Mouse (Mus musculus) heart, embryonic 10.5 days (tissue): ENCODE results near the gene Ofcc1. TPM values are rescaled to one million over a fixed set of nuclear protein-coding genes. Genes with fewer than 3 reads are reported as not detected.

Experiments
- DNase-seq: peaks from one replicate; pipeline ENCODE4 v3.0.0-alpha.2; 2017; ENCODE audit warnings: low spot score
- H3K27ac ChIP-seq: fragments of 300-500 bp; sonication (generic); 2 replicates; pipeline ENCODE4 v1.5.1; 2016; ENCODE audit warnings: mild to moderate bottlenecking
- H3K27me3 ChIP-seq: fragments of 300-500 bp; sonication (generic); 2 replicates; pipeline ENCODE4 v1.6.1; 2016; ENCODE audit warnings: mild to moderate bottlenecking; ENCODE audit not compliant: poor library complexity, insufficient read depth, severe bottlenecking
- H3K36me3 ChIP-seq: fragments of 300-500 bp; sonication (generic); 2 replicates; pipeline ENCODE4 v1.6.1; 2016; ENCODE audit warnings: mild to moderate bottlenecking, moderate library complexity
- H3K4me1 ChIP-seq: fragments of 300-500 bp; sonication (generic); 2 replicates; pipeline ENCODE4 v1.6.1; 2016; ENCODE audit warnings: mild to moderate bottlenecking
- H3K4me3 ChIP-seq: fragments of 300-500 bp; sonication (generic); 2 replicates; pipeline ENCODE4 v1.5.1; 2016; ENCODE audit warnings: mild to moderate bottlenecking, moderate library complexity
- H3K9me3 ChIP-seq: fragments of 300-500 bp; sonication (generic); 2 replicates; pipeline ENCODE4 v1.6.1; 2016; ENCODE audit warnings: mild to moderate bottlenecking, moderate library complexity
- WGBS: fragments of 180-500 bp; shearing (Covaris S2); methylation state at CpG from one replicate; pipeline ENCODE4 v1.1.7; 2016; 5-methylcytosine and 5-hydroxymethylcytosine counted together
- polyA plus RNA-seq: library from polyadenylated mRNA; unstranded; fragments of >200 nt; fragmentation: Nextera tagmentation; extraction: Ambion mirVana; gene quantifications from 2 replicates; pipeline ENCODE4 v1.2.1, GENCODE M21; 2016

The Ofcc1 gene
- polyA plus RNA-seq, 1 experiment from 2014 or later = 0.11 TPM

- WGBS = 83% methylated on average over 2 of the region's 2 CpGs
- no peaks in the 10 kb centered on the region for H3K9me3 ChIP-seq
- no peak overlapping the region for H3K27ac ChIP-seq
- DNase-seq = no peak
- no peaks in the 10 kb centered on the region for H3K36me3 ChIP-seq
- no peaks in the 10 kb centered on the region for H3K4me1 ChIP-seq
- no peak overlapping the region for H3K4me3 ChIP-seq
- H3K27me3 ChIP-seq = no peaks in the 10 kb centered on the region
These were observed 68.4 kb downstream of the Ofcc1 start for GRCm38 (mm10) chr13:40292891-40293290.

GRCm38 (mm10) chr13:40290846-40291245, 70.4 kb downstream of the Ofcc1 start:
- no peaks in the 10 kb centered on the region for H3K27me3 ChIP-seq
- DNase-seq = no peak
- no peaks in the 10 kb centered on the region for H3K4me1 ChIP-seq
- no peaks in the 10 kb centered on the region for H3K9me3 ChIP-seq
- no peak overlapping the region for H3K4me3 ChIP-seq
- no peaks in the 10 kb centered on the region for H3K36me3 ChIP-seq
- WGBS = 86% methylated on average over 10 of the region's 10 CpGs
- H3K27ac ChIP-seq = no peak overlapping the region

- 67% methylated on average over 4 of the region's 4 CpGs for WGBS
- no peaks in the 10 kb centered on the region for H3K27me3 ChIP-seq
- H3K36me3 ChIP-seq = no peaks in the 10 kb centered on the region
- no peak overlapping the region for H3K27ac ChIP-seq
- no peak for DNase-seq
- H3K4me3 ChIP-seq = no peak overlapping the region
- H3K9me3 ChIP-seq = no peaks in the 10 kb centered on the region
- no peaks in the 10 kb centered on the region for H3K4me1 ChIP-seq
These were observed 72.6 kb downstream of the Ofcc1 start for GRCm38 (mm10) chr13:40288650-40289049.

GRCm38 (mm10) chr13:40287266-40288002, 73.8 kb downstream of the Ofcc1 start:
- no peaks in the 10 kb centered on the region for H3K36me3 ChIP-seq
- no peak overlapping the region for H3K27ac ChIP-seq
- H3K9me3 ChIP-seq = no peaks in the 10 kb centered on the region
- 69% methylated on average over 21 of the region's 21 CpGs for WGBS
- no peak for DNase-seq
- no peaks in the 10 kb centered on the region for H3K27me3 ChIP-seq
- H3K4me3 ChIP-seq = no peak overlapping the region
- no peaks in the 10 kb centered on the region for H3K4me1 ChIP-seq

GRCm38 (mm10) chr13:40285234-40285791, 75.9 kb downstream of the Ofcc1 start:
- 76% methylated on average over 15 of the region's 15 CpGs for WGBS
- DNase-seq = no peak
- Histone ChIP-seq H3K4me1 (no peaks in the 10 kb centered on the region), H3K9me3 (no peaks in the 10 kb centered on the region), H3K36me3 (no peaks in the 10 kb centered on the region), H3K27me3 (no peaks in the 10 kb centered on the region), H3K4me3 (no peak overlapping the region), H3K27ac (no peak overlapping the region)

GRCm38 (mm10) chr13:40280616-40281015, 80.6 kb downstream of the Ofcc1 start:
- WGBS = 76% methylated on average over 5 of the region's 5 CpGs
- no peaks in the 10 kb centered on the region for H3K9me3 ChIP-seq
- H3K4me1 ChIP-seq = no peaks in the 10 kb centered on the region

GRCm38 (mm10) chr13:40267546-40267945, 93.7 kb downstream of the Ofcc1 start:
- DNase-seq = no peak
- no peaks in the 10 kb centered on the region for H3K4me1 ChIP-seq
- 84% methylated on average over 9 of the region's 9 CpGs for WGBS

More at GRCm38 (mm10) chr13:40280616-40281015, 80.6 kb downstream of the Ofcc1 start:
- H3K27ac ChIP-seq = no peak overlapping the region
- no peak for DNase-seq
- H3K27me3 ChIP-seq = no peaks in the 10 kb centered on the region
- no peak overlapping the region for H3K4me3 ChIP-seq
- H3K36me3 ChIP-seq = no peaks in the 10 kb centered on the region

GRCm38 (mm10) chr13:40263087-40263807, 98.0 kb downstream of the Ofcc1 start:
- H3K4me1 ChIP-seq = no peaks in the 10 kb centered on the region
- H3K9me3 ChIP-seq = no peaks in the 10 kb centered on the region
- 74% methylated on average over 16 of the region's 16 CpGs for WGBS
- DNase-seq = no peak
- no peak overlapping the region for H3K27ac ChIP-seq
- H3K4me3 ChIP-seq = no peak overlapping the region
- no peaks in the 10 kb centered on the region for H3K36me3 ChIP-seq
- H3K27me3 ChIP-seq = no peaks in the 10 kb centered on the region

More at GRCm38 (mm10) chr13:40267546-40267945, 93.7 kb downstream of the Ofcc1 start:
- no peak overlapping the region for H3K4me3 ChIP-seq
- H3K27ac ChIP-seq = no peak overlapping the region
- no peaks in the 10 kb centered on the region for H3K9me3 ChIP-seq
- H3K27me3 ChIP-seq = no peaks in the 10 kb centered on the region
- H3K36me3 ChIP-seq = no peaks in the 10 kb centered on the region

GRCm38 (mm10) chr13:40258757-40259156, 102.5 kb downstream of the Ofcc1 start:
- Histone ChIP-seq H3K4me3 (no peak overlapping the region), H3K27ac (no peak overlapping the region), H3K36me3 (no peaks in the 10 kb centered on the region), H3K4me1 (no peaks in the 10 kb centered on the region), H3K27me3 (no peaks in the 10 kb centered on the region), H3K9me3 (no peaks in the 10 kb centered on the region)
- DNase-seq = no peak
- 73% methylated on average over 5 of the region's 5 CpGs for WGBS

- Histone ChIP-seq H3K36me3 (no peaks in the 10 kb centered on the region), H3K27ac (no peak overlapping the region), H3K4me1 (0 out of 2 replicates have a peak, but pooled peaks cover 3% of the 10 kb centered on the region), H3K9me3 (no peaks in the 10 kb centered on the region), H3K4me3 (no peak overlapping the region), H3K27me3 (0 out of 2 replicates have a peak, but pooled peaks cover 6% of the 10 kb centered on the region)
- WGBS = 67% methylated on average over 6 of the region's 6 CpGs
- DNase-seq = no peak
These were observed 117.4 kb downstream of the Ofcc1 start for GRCm38 (mm10) chr13:40243821-40244220.

- Histone ChIP-seq H3K4me3 (no peak overlapping the region), H3K9me3 (no peaks in the 10 kb centered on the region), H3K27me3 (0 out of 2 replicates have a peak, but pooled peaks cover 6% of the 10 kb centered on the region), H3K36me3 (no peaks in the 10 kb centered on the region), H3K27ac (no peak overlapping the region), H3K4me1 (no peaks in the 10 kb centered on the region)
- no peak for DNase-seq
- 63% methylated on average over 3 of the region's 3 CpGs for WGBS
These were observed 124.9 kb downstream of the Ofcc1 start for GRCm38 (mm10) chr13:40236356-40236755.

- H3K4me3 ChIP-seq = no peak overlapping the region
- WGBS = 75% methylated on average over 9 of the region's 9 CpGs
- DNase-seq = no peak
- no peaks in the 10 kb centered on the region for H3K27me3 ChIP-seq
- no peaks in the 10 kb centered on the region for H3K36me3 ChIP-seq
- no peaks in the 10 kb centered on the region for H3K9me3 ChIP-seq
- H3K4me1 ChIP-seq = no peaks in the 10 kb centered on the region
- no peak overlapping the region for H3K27ac ChIP-seq
These were observed 152.9 kb downstream of the Ofcc1 start for GRCm38 (mm10) chr13:40208314-40208713.

GRCm38 (mm10) chr13:40181786-40182185, 179.5 kb downstream of the Ofcc1 start:
- H3K27ac ChIP-seq = no peak overlapping the region
- H3K9me3 ChIP-seq = no peaks in the 10 kb centered on the region
- H3K27me3 ChIP-seq = no peaks in the 10 kb centered on the region
- no peak overlapping the region for H3K4me3 ChIP-seq
- H3K36me3 ChIP-seq = no peaks in the 10 kb centered on the region
- H3K4me1 ChIP-seq = no peaks in the 10 kb centered on the region
- 79% methylated on average over 3 of the region's 3 CpGs for WGBS
- DNase-seq = no peak
